Mouse (Mus musculus) regulatory T cell (primary cell): ENCODE data around the gene B430306N03Rik.

Experiments
- in situ Hi-C: fragments of 300-600 bp; cut with MboI, MseI; formaldehyde crosslinking; loops from one replicate; pipeline ENCODE4 v1.15.1; 2025; ENCODE audit warnings: high pct_unique_total_duplicates

B430306N03Rik gene

DNA sequence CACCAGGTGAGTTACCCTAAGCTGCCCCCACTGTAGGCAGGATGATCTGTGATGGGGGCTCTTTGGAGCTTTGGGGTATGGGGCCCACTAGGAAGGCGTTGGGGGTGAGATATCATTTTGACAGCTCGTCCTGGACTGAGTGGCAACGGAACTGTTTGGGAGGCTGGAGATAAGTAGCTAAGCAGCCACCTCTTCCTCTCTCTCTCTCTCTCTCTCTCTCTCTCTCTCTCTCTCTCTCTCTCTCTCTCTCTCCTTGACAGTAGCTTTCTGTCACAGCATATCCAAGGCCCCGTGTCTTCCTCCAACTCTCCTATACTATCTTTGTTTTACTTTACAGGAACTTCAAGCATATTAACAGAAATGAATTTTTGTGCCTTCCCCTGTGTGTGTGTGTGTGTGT lies 44.5 kb downstream of the B430306N03Rik start:
- in situ Hi-C loops, result no loop called here

DNA sequence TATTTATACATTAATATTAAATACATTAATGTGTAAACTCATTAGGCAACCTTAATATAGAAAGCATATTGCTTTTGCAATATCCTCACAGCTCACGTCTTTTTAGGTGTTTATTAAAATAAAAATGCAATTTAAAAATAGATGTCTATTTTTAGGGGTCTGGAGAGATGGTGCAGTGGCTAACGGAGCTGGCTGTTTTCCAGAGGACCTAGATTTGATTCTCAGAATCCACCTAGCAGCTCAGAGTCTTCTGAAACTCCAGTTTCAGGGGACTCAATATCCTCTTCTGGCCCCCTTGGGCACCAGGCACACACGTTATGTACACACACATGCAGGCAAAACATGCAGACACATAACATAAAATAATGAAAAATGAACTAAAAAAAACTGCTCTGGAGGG lies 46.4 kb downstream of the B430306N03Rik start:
- in situ Hi-C loops, result no loop called here

DNA sequence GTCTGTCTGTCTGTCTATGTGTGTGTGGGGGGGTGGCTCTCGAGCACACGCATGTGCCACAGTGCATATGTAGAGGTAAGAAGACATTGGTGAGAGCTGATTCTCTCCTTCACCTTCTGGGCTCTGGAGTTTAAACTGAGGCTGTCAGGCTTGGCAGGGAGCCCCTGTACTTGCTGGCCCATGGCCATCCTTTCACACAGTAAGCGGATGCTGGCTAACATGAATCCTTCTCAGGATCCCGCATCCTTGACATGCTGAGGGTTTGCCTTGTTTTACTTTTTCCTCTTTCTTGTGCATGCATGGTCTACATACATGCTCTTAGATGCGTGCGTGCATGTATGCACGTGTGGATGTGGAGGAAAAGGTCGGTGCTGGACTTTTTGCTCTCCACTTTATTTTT lies 47.0 kb downstream of the B430306N03Rik start:
- in situ Hi-C loops, result no loop called here

DNA sequence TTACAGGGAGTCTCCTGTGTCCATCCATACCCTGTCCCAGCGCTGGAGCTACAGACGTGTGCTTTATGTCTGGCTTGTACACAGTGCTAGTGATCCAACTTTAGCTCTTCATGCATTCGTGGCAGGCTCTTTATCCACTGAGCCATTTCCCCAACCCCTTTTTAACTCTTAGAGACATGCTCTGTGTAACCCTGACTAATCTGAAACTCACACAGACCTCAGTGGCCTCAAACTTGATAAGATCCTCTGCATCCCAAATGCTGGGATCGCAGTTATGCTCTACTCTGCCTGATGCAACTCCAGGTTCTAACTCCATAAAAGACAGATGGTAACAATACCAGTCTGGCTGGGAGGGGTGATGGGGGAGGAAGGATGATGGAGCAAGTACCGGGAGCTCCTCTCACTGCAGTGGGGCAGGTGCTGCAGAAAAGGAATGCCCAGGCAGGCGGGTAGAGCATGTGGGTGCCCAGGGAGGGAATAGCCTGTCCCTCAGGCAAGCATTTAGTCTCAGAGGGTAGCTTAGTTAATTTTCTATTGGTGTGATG lies 47.6 kb downstream of the B430306N03Rik start:
- in situ Hi-C loops, result no loop called here

DNA sequence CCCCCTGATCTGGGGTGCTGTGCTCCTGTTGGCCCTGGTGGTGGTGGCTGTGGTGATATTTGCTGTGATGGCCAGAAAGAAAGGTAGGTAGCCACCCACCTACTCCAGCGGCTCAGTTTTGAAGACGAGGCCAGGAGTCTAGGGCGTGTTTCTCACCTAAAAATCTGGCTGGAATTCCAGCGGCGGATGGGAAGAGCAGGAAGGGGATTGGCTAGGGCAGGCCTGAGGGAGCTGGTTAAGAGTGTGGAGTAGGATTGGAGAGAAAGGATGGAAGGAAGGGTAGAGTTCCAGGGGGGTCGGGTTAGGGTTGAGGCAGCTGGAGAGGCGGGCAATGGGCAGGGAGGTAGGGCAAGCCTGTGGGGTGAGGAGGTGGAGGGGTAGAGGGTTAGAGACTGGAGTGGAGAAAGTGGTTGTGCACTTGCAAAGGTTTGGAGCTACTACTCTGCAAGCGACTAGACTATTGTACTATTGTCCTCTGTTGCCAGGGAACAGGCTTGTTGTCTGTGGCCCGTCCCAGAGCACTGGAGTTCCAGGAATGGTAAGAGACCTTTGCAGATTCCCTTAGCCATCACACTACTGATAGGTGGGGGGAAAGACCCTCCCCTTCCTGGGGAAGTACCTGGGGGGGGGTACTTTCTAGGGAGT lies 49.7 kb downstream of the B430306N03Rik start:
- in situ Hi-C loops, result no loop called here

DNA sequence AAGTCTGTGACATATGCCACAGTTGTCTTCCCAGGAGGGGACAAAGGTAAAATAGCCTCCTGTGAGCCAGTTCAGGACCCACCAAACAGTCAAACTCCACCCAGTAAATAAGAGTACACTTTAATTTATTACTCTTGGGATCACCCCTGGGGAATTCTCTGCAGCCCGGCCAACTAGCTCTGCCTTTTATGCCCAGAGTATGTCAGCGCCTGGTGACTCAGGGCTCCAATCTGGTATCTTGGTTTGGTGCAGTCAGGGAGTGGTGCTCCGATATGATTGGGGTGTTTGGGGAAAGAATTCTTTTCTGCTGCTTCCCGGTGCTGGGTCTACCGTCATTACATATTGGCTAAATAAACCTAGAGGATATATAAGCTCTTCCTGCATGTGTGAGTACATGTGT lies 50.9 kb downstream of the B430306N03Rik start:
- in situ Hi-C loops, result no loop called here

DNA sequence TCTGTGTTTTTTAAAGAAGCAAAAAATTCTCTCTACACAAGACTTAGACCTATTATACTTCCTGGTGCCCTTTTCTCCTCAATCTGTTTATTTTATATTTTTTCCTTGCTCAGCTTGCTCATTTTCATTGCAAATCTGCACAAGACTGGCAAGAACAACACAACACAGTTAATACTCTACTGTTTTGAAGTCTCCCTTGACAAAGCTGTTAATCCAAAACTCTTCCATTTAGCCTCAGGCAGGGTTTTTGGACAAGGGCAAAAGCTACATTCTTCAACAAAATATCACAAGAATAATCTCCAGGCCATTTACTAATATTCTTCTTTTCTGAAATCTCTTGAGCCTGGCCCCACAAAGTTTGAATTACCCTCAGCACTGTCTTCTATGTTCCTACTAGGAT lies 55.7 kb downstream of the B430306N03Rik start:
- in situ Hi-C loops, result no loop called here

DNA sequence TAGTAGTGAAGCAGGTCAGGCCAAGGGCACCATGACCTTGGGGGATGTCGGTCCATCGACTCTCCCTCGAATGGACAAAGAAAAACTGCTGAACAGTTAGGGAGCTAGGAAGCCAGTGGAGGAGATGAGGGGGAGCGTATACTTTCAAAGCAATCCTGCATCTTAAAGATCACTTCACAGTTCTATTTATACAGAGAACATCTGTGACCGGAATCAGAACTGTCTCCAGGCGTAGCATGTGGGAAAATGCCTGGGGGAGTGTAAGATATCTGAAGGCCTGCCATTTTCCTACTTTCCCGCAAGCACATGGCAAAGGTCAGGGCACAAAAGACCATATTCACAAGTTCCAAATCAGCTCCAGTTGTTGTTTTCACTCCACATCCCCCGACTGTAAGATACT lies 57.0 kb downstream of the B430306N03Rik start:
- in situ Hi-C loops, result no loop called here

DNA sequence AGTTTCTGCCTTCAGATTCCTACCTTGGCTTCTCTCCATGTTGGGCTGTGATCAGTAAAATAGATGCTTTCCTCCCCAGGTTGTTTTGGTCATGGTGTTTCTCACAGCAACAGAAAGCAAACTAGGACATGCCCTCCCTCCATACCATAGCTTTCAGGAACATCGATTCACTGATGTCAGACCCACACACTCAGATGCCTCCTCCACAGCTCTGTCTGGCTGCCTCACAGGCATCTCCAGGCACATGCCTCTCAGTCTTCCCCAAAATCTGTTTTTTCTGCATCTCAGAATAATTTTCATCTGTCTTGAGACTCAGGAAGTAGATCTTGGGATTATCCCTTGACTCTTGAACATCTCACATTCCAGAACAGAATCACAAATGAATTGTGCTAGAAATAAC lies 60.2 kb downstream of the B430306N03Rik start:
- in situ Hi-C loops, result no loop called here
